Mouse (Mus musculus) liver, embryonic 11.5 days (tissue): Measurements from ENCODE around the gene Msmo1. TPM values are rescaled to one million over a fixed set of nuclear protein-coding genes. Genes with fewer than 3 reads are reported as not detected.

ENCODE experiments used
- ATAC-seq: fragments of 200-750 bp; cut with Nextera tagmentation; replicated peaks from 2 replicates; pipeline ENCODE4 v1.8.0; 2017; ENCODE audit warnings: moderate number of reproducible peaks, mild to moderate bottlenecking, moderate TSS enrichment, moderate library complexity; ENCODE audit not compliant: low FRiP score
- DNase-seq: peaks from one replicate; pipeline ENCODE4 v3.0.0-alpha.2; 2017; ENCODE audit warnings: low spot score
- H3K27ac ChIP-seq: fragments of 300-500 bp; sonication (generic); 2 replicates; pipeline ENCODE4 v1.5.1; 2014; ENCODE audit warnings: mild to moderate bottlenecking, low read depth, low read length, control low read depth
- H3K27me3 ChIP-seq: fragments of 300-500 bp; sonication (generic); replicated peaks from 2 replicates; pipeline ENCODE4 v1.6.1; 2014; ENCODE audit warnings: low read length, mixed read lengths; ENCODE audit not compliant: control insufficient read depth, insufficient read depth
- H3K36me3 ChIP-seq: fragments of 300-500 bp; sonication (generic); 2 replicates; pipeline ENCODE4 v1.6.1; 2014; ENCODE audit warnings: mild to moderate bottlenecking, low read length, moderate library complexity, mixed read lengths; ENCODE audit not compliant: control insufficient read depth, insufficient read depth
- H3K4me1 ChIP-seq: fragments of 300-500 bp; sonication (generic); replicated peaks from 2 replicates; pipeline ENCODE4 v1.6.1; 2014; ENCODE audit warnings: low read length, mixed read lengths; ENCODE audit not compliant: control insufficient read depth, insufficient read depth
- H3K4me2 ChIP-seq: fragments of 300-500 bp; sonication (generic); 2 replicates; pipeline ENCODE4 v1.6.1; 2014; ENCODE audit warnings: mild to moderate bottlenecking, control low read depth, moderate library complexity
- H3K4me3 ChIP-seq: fragments of 300-500 bp; sonication (generic); 2 replicates; pipeline ENCODE4 v1.5.1; 2014; ENCODE audit warnings: low read depth, low read length, control low read depth
- H3K9ac ChIP-seq: fragments of 300-500 bp; sonication (generic); 2 replicates; pipeline ENCODE4 v1.6.1; 2014; ENCODE audit warnings: low read depth, low read length, control low read depth
- H3K9me3 ChIP-seq: fragments of 300-500 bp; sonication (generic); 2 replicates; pipeline ENCODE4 v1.6.1; 2016; ENCODE audit warnings: low read length, inconsistent platforms, mixed read lengths; ENCODE audit not compliant: control insufficient read depth
- WGBS: fragments of 180-500 bp; shearing (Covaris S2); extraction: QIAGEN DNeasy Blood & Tissue Kit; methylation state at CpG from one replicate; pipeline ENCODE4 v1.1.7; 2014; 5-methylcytosine and 5-hydroxymethylcytosine counted together
- polyA plus RNA-seq: library from polyadenylated mRNA; unstranded; fragments of >200 nt; fragmentation: Nextera tagmentation; extraction: Ambion mirVana; gene quantifications from 2 replicates; pipeline ENCODE4 v1.2.1, GENCODE M21; 2014

The Msmo1 gene
- 132 and 159 TPM in 2 replicates for polyA plus RNA-seq

- peak within 1 kb of the TSS; percentile 17; the same call in 1 of the 2 replicates for H3K27ac ChIP-seq
- H3K9ac ChIP-seq = peak within 1 kb of the TSS; percentile 70
- peak within 1 kb of the TSS; percentile 83 for H3K4me2 ChIP-seq
- H3K4me1 ChIP-seq = peaks cover 8% of the 10 kb centered on the region
- ATAC-seq (peak; percentile 99), DNase-seq (peak; percentile 91)
- H3K36me3 ChIP-seq = peaks cover 9% of the 10 kb centered on the region; the same call in 1 of the 2 replicates
- under 1% methylated on average over 60 of the region's 60 CpGs for WGBS
- no peaks in the 10 kb centered on the region for H3K9me3 ChIP-seq
- H3K4me3 ChIP-seq = peak within 1 kb of the TSS; percentile 78
- no peaks in the 10 kb centered on the region for H3K27me3 ChIP-seq
Observed at GRCm38 (mm10) chr8:64733271-64733943, at the start of gene Msmo1. Gene Msmo1 (minus strand): TSS chr8:64733792.

DNA sequence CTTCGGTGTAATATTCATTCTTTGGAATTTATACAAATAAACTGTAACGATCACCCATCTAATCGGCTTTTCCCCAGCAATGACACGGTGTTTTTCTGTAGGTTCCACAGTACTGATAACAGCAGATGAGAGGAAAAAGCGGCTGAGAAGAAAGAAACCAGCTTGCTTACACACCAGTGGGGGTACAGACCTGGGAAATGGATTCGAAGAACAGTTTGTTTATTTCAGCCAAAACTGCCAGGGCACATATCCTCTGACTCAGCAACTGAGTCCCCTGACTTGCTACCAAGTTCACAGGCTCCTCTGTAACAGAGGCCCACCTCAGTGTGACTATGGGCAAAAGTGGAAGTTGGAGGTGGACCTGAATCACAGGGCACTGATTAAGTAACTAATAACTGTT lies 48.4 kb upstream of the Msmo1 start:
- ATAC-seq = no peak
- Histone ChIP-seq H3K4me1 (peaks cover 3% of the 10 kb centered on the region; the same call in 1 of the 2 replicates), H3K27me3 (no peaks in the 10 kb centered on the region), H3K27ac (no peak overlapping the region), H3K4me3 (no peak overlapping the region), H3K9me3 (no peaks in the 10 kb centered on the region), H3K9ac (no peak overlapping the region), H3K36me3 (no peaks in the 10 kb centered on the region), H3K4me2 (no peak overlapping the region)
- no peak for DNase-seq
- WGBS = 58% methylated on average over 6 of the region's 6 CpGs

DNA sequence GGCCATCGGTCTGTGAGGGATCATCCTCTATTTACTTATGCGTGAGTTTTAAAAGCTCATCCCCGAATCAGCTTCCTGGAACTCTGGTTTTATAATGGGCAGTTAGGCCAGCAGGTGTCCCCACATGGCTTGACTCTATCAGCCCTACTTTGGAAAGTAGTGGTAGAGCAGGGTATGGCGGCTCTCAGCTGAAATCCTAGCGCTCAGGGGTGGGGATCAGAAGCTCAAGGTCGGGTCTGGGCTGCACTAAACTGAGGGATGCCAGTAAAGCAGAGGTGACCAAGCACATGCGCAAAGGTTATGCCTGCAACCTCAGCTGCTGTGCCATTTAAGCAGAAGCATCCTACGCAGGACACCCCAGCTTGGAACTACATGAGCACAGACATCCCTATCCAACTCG lies 44.3 kb upstream of the Msmo1 start:
- WGBS = 80% methylated on average over 9 of the region's 9 CpGs
- DNase-seq = no peak
- no peaks in the 10 kb centered on the region for H3K27me3 ChIP-seq
- H3K9ac ChIP-seq = no peak overlapping the region
- ATAC-seq = no peak
- H3K36me3 ChIP-seq = no peaks in the 10 kb centered on the region
- no peak overlapping the region for H3K27ac ChIP-seq
- no peaks in the 10 kb centered on the region; the same call in 1 of the 2 replicates for H3K4me1 ChIP-seq
- H3K4me3 ChIP-seq = no peak overlapping the region
- no peak overlapping the region for H3K4me2 ChIP-seq
- no peaks in the 10 kb centered on the region for H3K9me3 ChIP-seq

- H3K4me2 ChIP-seq = no peak overlapping the region
- ATAC-seq = no peak
- no peaks in the 10 kb centered on the region for H3K27me3 ChIP-seq
- WGBS = 90% methylated on average over 6 of the region's 6 CpGs
- no peaks in the 10 kb centered on the region for H3K9me3 ChIP-seq
- no peak overlapping the region for H3K4me3 ChIP-seq
- H3K4me1 ChIP-seq = no peaks in the 10 kb centered on the region
- no peak for DNase-seq
- no peak overlapping the region for H3K27ac ChIP-seq
- H3K36me3 ChIP-seq = no peaks in the 10 kb centered on the region
- no peak overlapping the region for H3K9ac ChIP-seq
Observed at GRCm38 (mm10) chr8:64774136-64774535, 40.5 kb upstream of the Msmo1 start.

DNA sequence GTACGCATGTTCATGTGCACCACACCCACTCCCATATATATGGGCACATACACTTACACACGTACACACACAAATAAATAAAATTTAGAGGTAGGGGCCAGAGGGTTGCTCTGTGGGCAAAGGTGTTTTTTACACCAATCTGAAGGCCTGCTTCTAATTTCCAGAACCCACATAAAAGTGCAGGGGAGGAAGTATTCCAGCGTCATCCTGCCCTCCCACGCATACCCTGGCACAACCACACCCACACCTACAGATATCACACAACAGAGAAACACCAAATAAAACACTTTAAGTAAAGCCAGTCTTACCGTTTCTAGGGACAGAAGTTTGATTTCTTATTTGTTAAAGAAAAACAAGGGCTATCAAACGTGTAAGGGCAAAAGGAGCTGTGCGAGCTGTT lies 37.2 kb upstream of the Msmo1 start:
- Histone ChIP-seq H3K9ac (no peak overlapping the region), H3K27me3 (no peaks in the 10 kb centered on the region), H3K27ac (no peak overlapping the region), H3K36me3 (no peaks in the 10 kb centered on the region), H3K4me1 (no peaks in the 10 kb centered on the region), H3K4me3 (no peak overlapping the region), H3K9me3 (no peaks in the 10 kb centered on the region), H3K4me2 (no peak overlapping the region)
- ATAC-seq (no peak), DNase-seq (no peak)
- 83% methylated on average over 7 of the region's 7 CpGs for WGBS

- H3K4me3 ChIP-seq = no peak overlapping the region
- no peak for ATAC-seq
- H3K9ac ChIP-seq = no peak overlapping the region
- no peaks in the 10 kb centered on the region for H3K27me3 ChIP-seq
- WGBS = 95% methylated on average over 7 of the region's 7 CpGs
- no peaks in the 10 kb centered on the region for H3K36me3 ChIP-seq
- no peak overlapping the region for H3K27ac ChIP-seq
- no peak overlapping the region for H3K4me2 ChIP-seq
- no peaks in the 10 kb centered on the region for H3K4me1 ChIP-seq
- H3K9me3 ChIP-seq = no peaks in the 10 kb centered on the region
- DNase-seq = no peak
Observed at GRCm38 (mm10) chr8:64769586-64769985, 36.0 kb upstream of the Msmo1 start.

DNA sequence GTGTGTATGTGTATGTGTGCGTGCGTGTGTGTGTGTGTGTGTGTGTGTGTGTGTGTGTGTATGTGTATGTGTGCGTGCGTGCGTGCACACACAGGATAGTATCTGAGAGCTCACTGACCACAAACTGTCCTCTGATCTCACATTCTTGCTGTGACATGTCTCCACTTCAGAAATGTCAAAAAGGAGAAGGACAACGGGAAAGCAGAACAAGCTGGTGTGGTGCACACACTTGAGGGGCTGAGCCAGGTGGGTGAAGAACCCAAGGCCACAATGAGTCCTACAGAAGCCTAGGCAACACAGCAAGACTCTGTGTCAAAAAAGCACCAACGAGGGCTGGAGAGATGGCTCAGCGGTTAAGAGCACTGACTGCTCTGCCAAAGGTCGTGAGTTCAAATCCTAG lies 35.1 kb upstream of the Msmo1 start:
- no peak for DNase-seq
- no peak for ATAC-seq
- Histone ChIP-seq H3K36me3 (no peaks in the 10 kb centered on the region), H3K4me1 (no peaks in the 10 kb centered on the region), H3K27ac (no peak overlapping the region), H3K9ac (no peak overlapping the region), H3K27me3 (no peaks in the 10 kb centered on the region), H3K4me2 (no peak overlapping the region), H3K4me3 (no peak overlapping the region), H3K9me3 (no peaks in the 10 kb centered on the region)
- WGBS = 77% methylated on average over 9 of the region's 9 CpGs

GRCm38 (mm10) chr8:64767047-64767446 lies 33.5 kb upstream of the Msmo1 start:
- H3K4me1 ChIP-seq = no peaks in the 10 kb centered on the region
- 90% methylated on average over 9 of the region's 9 CpGs for WGBS
- no peak overlapping the region for H3K4me3 ChIP-seq
- no peaks in the 10 kb centered on the region for H3K27me3 ChIP-seq
- no peak overlapping the region for H3K9ac ChIP-seq
- no peak overlapping the region for H3K4me2 ChIP-seq
- DNase-seq (no peak), ATAC-seq (no peak)
- H3K36me3 ChIP-seq = no peaks in the 10 kb centered on the region
- H3K27ac ChIP-seq = no peak overlapping the region
- no peaks in the 10 kb centered on the region for H3K9me3 ChIP-seq

DNA sequence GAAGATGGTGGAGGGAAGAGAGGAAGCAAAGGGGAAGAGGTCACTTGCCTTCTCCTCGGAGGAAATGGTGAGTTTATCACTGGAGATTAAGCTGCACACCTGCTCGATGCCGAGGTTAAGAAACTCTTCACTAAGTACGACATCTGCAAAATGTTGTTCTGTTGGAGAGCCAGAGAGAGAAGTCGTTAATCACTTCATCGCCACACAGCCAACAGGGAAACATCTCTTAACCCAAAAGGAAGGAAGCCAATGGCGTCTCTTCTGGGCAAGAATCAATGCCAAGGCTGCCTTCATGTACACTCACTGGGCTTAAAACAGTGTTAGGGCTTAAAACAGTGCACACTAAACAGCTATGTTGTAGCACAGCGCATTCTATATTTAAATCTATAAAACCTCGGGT lies 30.5 kb upstream of the Msmo1 start:
- Histone ChIP-seq H3K27me3 (no peaks in the 10 kb centered on the region), H3K9me3 (no peaks in the 10 kb centered on the region), H3K27ac (no peak overlapping the region), H3K9ac (no peak overlapping the region), H3K4me3 (no peak overlapping the region), H3K36me3 (no peaks in the 10 kb centered on the region), H3K4me1 (no peaks in the 10 kb centered on the region), H3K4me2 (no peak overlapping the region)
- WGBS = 55% methylated on average over 9 of the region's 9 CpGs
- ATAC-seq = no peak
- no peak for DNase-seq
